Mouse (Mus musculus): ENCODE measurements around the gene Pepd. TPM values are rescaled to one million over a fixed set of nuclear protein-coding genes. Genes with fewer than 3 reads are reported as not detected.

Gene Pepd
- polyA plus RNA-seq, 1 experiment from 2014 or later = 45.4 TPM

- Histone ChIP-seq H3K4me2 (no peak overlapping the region), H3K9me3 (replicated peaks) (no peaks in the 10 kb centered on the region), H3K27me3 (replicated peaks) (peaks cover 10% of the 10 kb centered on the region), H3K36me3 (no peaks in the 10 kb centered on the region), H3K27ac (no peak overlapping the region), H3K9ac (no peak overlapping the region), H3K4me3 (no peak overlapping the region), H3K4me1 (peaks cover 24% of the 10 kb centered on the region)
- WGBS (ENCODE audit: insufficient replicate concordance) = 73% methylated on average over 5 of the region's 5 CpGs
- no peak for ATAC-seq
Measured at GRCm38 (mm10) chr7:34915555-34915954, 3.4 kb downstream of the Pepd start.

GRCm38 (mm10) chr7:34917558-34917957 is 5.4 kb downstream of the Pepd start:
- H3K9me3 ChIP-seq (replicated peaks) = no peaks in the 10 kb centered on the region
- peaks cover 5% of the 10 kb centered on the region; the same call in 1 of the 2 replicates for H3K36me3 ChIP-seq
- peaks cover 15% of the 10 kb centered on the region for H3K4me1 ChIP-seq
- no peak overlapping the region for H3K4me2 ChIP-seq
- no peak overlapping the region for H3K9ac ChIP-seq
- H3K4me3 ChIP-seq = no peak overlapping the region
- WGBS (ENCODE audit: insufficient replicate concordance) = 69% methylated on average over 6 of the region's 6 CpGs
- H3K27ac ChIP-seq = no peak overlapping the region
- ATAC-seq = no peak
- no peaks in the 10 kb centered on the region for H3K27me3 ChIP-seq (replicated peaks)

DNA sequence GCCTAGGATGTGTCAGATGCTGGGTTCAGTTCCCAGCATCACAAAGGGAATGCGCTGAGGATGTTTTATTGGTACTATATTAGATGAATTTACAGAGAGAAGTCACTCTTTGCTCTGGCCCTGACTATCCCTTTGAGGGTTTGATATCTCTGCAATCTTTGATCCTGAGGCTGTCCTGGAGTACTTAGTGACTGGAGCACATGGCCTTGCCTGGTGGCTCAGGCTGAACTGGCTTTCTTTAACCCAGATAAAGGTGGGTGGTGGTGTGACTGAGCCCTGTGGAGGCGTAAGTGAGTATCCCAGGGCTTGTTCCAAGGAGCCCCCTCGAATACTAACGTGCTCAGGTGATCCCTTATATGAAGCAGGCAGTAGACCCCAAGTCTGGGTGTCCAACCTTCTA is 5.8 kb downstream of the Pepd start:
- Histone ChIP-seq H3K9ac (no peak overlapping the region), H3K4me3 (no peak overlapping the region), H3K9me3 (replicated peaks) (no peaks in the 10 kb centered on the region), H3K36me3 (peaks cover 5% of the 10 kb centered on the region; the same call in 1 of the 2 replicates), H3K4me2 (no peak overlapping the region), H3K27ac (no peak overlapping the region), H3K4me1 (peaks cover 10% of the 10 kb centered on the region), H3K27me3 (replicated peaks) (no peaks in the 10 kb centered on the region)
- WGBS (ENCODE audit: insufficient replicate concordance) = 81% methylated on average over 4 of the region's 4 CpGs
- ATAC-seq = no peak

- 63% methylated on average over 8 of the region's 8 CpGs for WGBS (ENCODE audit: insufficient replicate concordance)
- no peak overlapping the region for H3K9ac ChIP-seq
- H3K4me3 ChIP-seq = no peak overlapping the region
- no peaks in the 10 kb centered on the region for H3K27me3 ChIP-seq (replicated peaks)
- no peaks in the 10 kb centered on the region for H3K9me3 ChIP-seq (replicated peaks)
- ATAC-seq = no peak
- H3K4me1 ChIP-seq = peaks cover 6% of the 10 kb centered on the region
- H3K36me3 ChIP-seq = peaks cover 7% of the 10 kb centered on the region; the same call in 1 of the 2 replicates
- no peak overlapping the region for H3K4me2 ChIP-seq
- no peak overlapping the region for H3K27ac ChIP-seq
Measured at GRCm38 (mm10) chr7:34918416-34918815, 6.2 kb downstream of the Pepd start.

- Histone ChIP-seq H3K9me3 (replicated peaks) (no peaks in the 10 kb centered on the region), H3K9ac (no peak overlapping the region), H3K4me3 (no peak overlapping the region), H3K4me1 (peaks cover 6% of the 10 kb centered on the region), H3K4me2 (no peak overlapping the region), H3K27me3 (replicated peaks) (no peaks in the 10 kb centered on the region), H3K36me3 (peaks cover 7% of the 10 kb centered on the region; the same call in 1 of the 2 replicates), H3K27ac (no peak overlapping the region)
- ATAC-seq = no peak
- WGBS (ENCODE audit: insufficient replicate concordance) = 57% methylated on average over 5 of the region's 5 CpGs
Measured at GRCm38 (mm10) chr7:34919054-34919453, 6.9 kb downstream of the Pepd start.

GRCm38 (mm10) chr7:34919809-34920208 is 7.6 kb downstream of the Pepd start:
- H3K27me3 ChIP-seq (replicated peaks) = no peaks in the 10 kb centered on the region
- WGBS (ENCODE audit: insufficient replicate concordance) = 45% methylated on average over 5 of the region's 5 CpGs
- no peak overlapping the region for H3K4me2 ChIP-seq
- H3K27ac ChIP-seq = no peak overlapping the region
- H3K9ac ChIP-seq = no peak overlapping the region
- H3K9me3 ChIP-seq (replicated peaks) = no peaks in the 10 kb centered on the region
- peak; percentile 35; the same call in 1 of the 2 replicates for ATAC-seq
- peaks cover 6% of the 10 kb centered on the region for H3K4me1 ChIP-seq
- no peak overlapping the region for H3K4me3 ChIP-seq
- peaks cover 7% of the 10 kb centered on the region for H3K36me3 ChIP-seq

DNA sequence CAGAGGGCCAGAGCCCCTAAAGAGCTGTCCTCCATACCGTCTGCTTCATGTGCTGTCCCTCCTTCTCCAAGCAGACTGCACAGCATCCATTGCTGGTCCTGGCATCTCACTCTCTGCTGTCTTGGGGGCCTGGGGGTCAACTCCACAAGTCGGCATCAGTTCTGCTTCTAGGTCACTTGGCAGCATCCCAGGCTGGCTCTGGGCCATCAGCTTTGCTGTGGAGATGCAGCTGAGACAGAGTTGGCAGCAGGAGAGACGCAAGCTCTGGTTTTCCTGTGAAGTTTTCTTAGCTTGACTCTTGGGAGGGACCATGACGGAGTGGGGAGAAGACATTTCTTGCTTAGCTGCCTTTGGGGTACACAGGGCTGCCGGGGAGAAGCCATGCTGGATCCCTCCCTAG is 13.0 kb downstream of the Pepd start:
- Histone ChIP-seq H3K4me1 (no peaks in the 10 kb centered on the region), H3K27me3 (replicated peaks) (no peaks in the 10 kb centered on the region), H3K4me3 (no peak overlapping the region), H3K9ac (no peak overlapping the region), H3K4me2 (no peak overlapping the region), H3K27ac (no peak overlapping the region), H3K9me3 (replicated peaks) (no peaks in the 10 kb centered on the region), H3K36me3 (peaks cover 15% of the 10 kb centered on the region)
- WGBS (ENCODE audit: insufficient replicate concordance) = 81% methylated on average over 5 of the region's 5 CpGs
- no peak for ATAC-seq

DNA sequence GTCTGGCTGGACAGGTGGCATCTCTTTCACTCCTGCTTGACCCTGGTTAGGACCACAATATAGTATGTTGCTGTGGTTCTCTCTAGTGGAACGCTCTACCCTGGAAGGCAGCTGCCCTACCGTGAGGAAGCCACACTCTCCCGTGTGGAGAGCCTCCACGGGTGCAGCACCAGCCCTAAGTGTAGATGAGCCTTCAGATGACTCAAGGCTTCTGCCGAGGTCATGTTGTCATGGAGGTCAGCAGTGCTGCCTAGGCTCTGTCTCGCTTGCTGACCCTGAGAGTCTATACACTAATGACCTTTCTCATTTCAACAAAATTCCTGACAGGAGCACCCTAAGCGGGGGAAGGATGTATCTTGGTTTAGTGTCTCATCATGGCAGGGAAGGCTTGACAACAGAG is 13.8 kb downstream of the Pepd start:
- no peak for ATAC-seq
- no peak overlapping the region for H3K4me2 ChIP-seq
- H3K27ac ChIP-seq = no peak overlapping the region
- no peaks in the 10 kb centered on the region for H3K9me3 ChIP-seq (replicated peaks)
- H3K27me3 ChIP-seq (replicated peaks) = no peaks in the 10 kb centered on the region
- no peak overlapping the region for H3K4me3 ChIP-seq
- H3K9ac ChIP-seq = no peak overlapping the region
- 74% methylated on average over 7 of the region's 7 CpGs for WGBS (ENCODE audit: insufficient replicate concordance)
- H3K36me3 ChIP-seq = peaks cover 15% of the 10 kb centered on the region
- peaks cover 3% of the 10 kb centered on the region; the same call in 1 of the 2 replicates for H3K4me1 ChIP-seq

DNA sequence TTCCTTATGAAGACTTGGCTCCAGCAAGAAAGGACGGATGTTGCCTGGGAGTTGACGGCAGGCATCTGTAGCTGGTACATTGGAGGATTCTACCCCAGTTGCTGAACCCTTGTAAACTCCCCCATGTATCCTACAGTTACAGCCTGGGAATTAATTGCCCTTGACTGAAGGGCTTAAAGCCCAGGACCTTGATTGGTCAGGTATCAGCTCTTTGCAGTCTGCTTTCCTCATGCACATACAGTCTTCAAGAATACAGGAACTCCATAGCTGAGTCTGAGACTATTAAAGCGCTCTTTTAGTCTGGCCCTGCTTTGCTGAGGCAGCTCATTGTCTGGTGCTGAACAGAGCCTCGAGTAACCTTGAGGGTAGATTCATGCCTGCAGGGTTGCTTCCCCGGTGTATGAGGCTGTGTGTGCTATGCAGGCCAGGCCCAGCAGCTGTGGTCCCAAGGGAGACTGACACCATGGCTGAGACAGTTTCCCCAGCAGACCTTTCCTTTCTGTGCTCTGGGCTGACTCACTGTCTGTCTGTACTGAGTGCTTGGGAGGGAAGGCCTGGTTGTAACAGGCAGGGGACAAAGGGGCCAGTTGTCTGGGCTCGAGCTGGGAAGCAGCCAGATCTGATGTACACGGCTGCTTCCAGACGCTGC is 17.6 kb downstream of the Pepd start:
- ATAC-seq = no peak
- Histone ChIP-seq H3K27ac (peak overlapping the region; percentile 1; the same call in 1 of the 2 replicates), H3K4me2 (no peak overlapping the region), H3K9me3 (replicated peaks) (no peaks in the 10 kb centered on the region), H3K4me1 (peaks cover 15% of the 10 kb centered on the region), H3K9ac (no peak overlapping the region), H3K27me3 (replicated peaks) (no peaks in the 10 kb centered on the region), H3K4me3 (no peak overlapping the region), H3K36me3 (peaks cover 19% of the 10 kb centered on the region)
- WGBS (ENCODE audit: insufficient replicate concordance) = 63% methylated on average over 8 of the region's 8 CpGs

- H3K9ac ChIP-seq = no peak overlapping the region
- 66% methylated on average over 7 of the region's 7 CpGs for WGBS (ENCODE audit: insufficient replicate concordance)
- H3K4me3 ChIP-seq = no peak overlapping the region
- no peak for ATAC-seq
- H3K4me2 ChIP-seq = no peak overlapping the region
- no peaks in the 10 kb centered on the region for H3K9me3 ChIP-seq (replicated peaks)
- H3K36me3 ChIP-seq = peaks cover 25% of the 10 kb centered on the region
- 0 out of 2 replicates have a peak overlapping the region, but pooled peaks have one; percentile 1 for H3K27ac ChIP-seq
- peaks cover 15% of the 10 kb centered on the region for H3K4me1 ChIP-seq
- H3K27me3 ChIP-seq (replicated peaks) = no peaks in the 10 kb centered on the region
Measured at GRCm38 (mm10) chr7:34930263-34930757, 18.1 kb downstream of the Pepd start.

- no peak overlapping the region for H3K9ac ChIP-seq
- 0 out of 2 replicates have a peak overlapping the region, but pooled peaks have one; percentile 41 for H3K27ac ChIP-seq
- H3K27me3 ChIP-seq (replicated peaks) = no peaks in the 10 kb centered on the region
- ATAC-seq = no peak
- peaks cover 15% of the 10 kb centered on the region for H3K4me1 ChIP-seq
- no peak overlapping the region for H3K4me3 ChIP-seq
- H3K36me3 ChIP-seq = peaks cover 33% of the 10 kb centered on the region
- peak overlapping the region; percentile 4; the same call in 1 of the 2 replicates for H3K4me2 ChIP-seq
- peaks cover 8% of the 10 kb centered on the region for H3K9me3 ChIP-seq (replicated peaks)
- WGBS (ENCODE audit: insufficient replicate concordance) = 84% methylated on average over 8 of the region's 8 CpGs
Measured at GRCm38 (mm10) chr7:34932631-34933030, 20.5 kb downstream of the Pepd start.

- peaks cover 8% of the 10 kb centered on the region for H3K9me3 ChIP-seq (replicated peaks)
- H3K27ac ChIP-seq = 0 out of 2 replicates have a peak overlapping the region, but pooled peaks have one; percentile 41
- H3K27me3 ChIP-seq (replicated peaks) = no peaks in the 10 kb centered on the region
- 0 out of 2 replicates have a peak overlapping the region, but pooled peaks have one; percentile 28 for H3K9ac ChIP-seq
- H3K36me3 ChIP-seq = peaks cover 36% of the 10 kb centered on the region
- ATAC-seq = peak; percentile 91
- H3K4me3 ChIP-seq = no peak overlapping the region
- WGBS (ENCODE audit: insufficient replicate concordance) = 54% methylated on average over 3 of the region's 3 CpGs
- peak overlapping the region; percentile 4; the same call in 1 of the 2 replicates for H3K4me2 ChIP-seq
- H3K4me1 ChIP-seq = peaks cover 15% of the 10 kb centered on the region
Measured at GRCm38 (mm10) chr7:34933142-34933541, 21.0 kb downstream of the Pepd start.

Measured in liver, embryonic 12.5 days (tissue).